Mouse (Mus musculus) lung, adult 2 months (tissue): ENCODE results near the gene Get4. TPM values are rescaled to one million over a fixed set of nuclear protein-coding genes. Genes with fewer than 3 reads are reported as not detected.
A peak's percentile ranks its signal among the peaks of the same experiment; 100 is the strongest.

Experiments
- DNase-seq: peaks from one replicate; pipeline ENCODE4 v3.0.0; 2022
- H3K4me1 ChIP-seq: fragments of 200-500 bp; 2 replicates; pipeline ENCODE4 v1.6.1; 2011; ENCODE audit warnings: low read length; ENCODE audit not compliant: control insufficient read depth, insufficient read depth
- H3K4me3 ChIP-seq: fragments of 200-500 bp; replicated peaks from 2 replicates; pipeline ENCODE3; 2011; ENCODE audit warnings: low read depth, mild to moderate bottlenecking, control low read depth, low read length; ENCODE audit errors: extremely low read depth
- CTCF ChIP-seq: fragments of 200-500 bp; IDR thresholded peaks from 2 replicates; pipeline ENCODE4 v1.5.1; 2011; ENCODE audit warnings: mild to moderate bottlenecking, low read length, control low read depth; ENCODE audit not compliant: insufficient read depth
- POLR2A ChIP-seq: fragments of 200-500 bp; IDR thresholded peaks from 2 replicates; pipeline ENCODE4 v1.6.1; 2011; ENCODE audit warnings: low read depth, mild to moderate bottlenecking, control low read depth, low read length, borderline replicate concordance; ENCODE audit errors: extremely low read depth
- WGBS: fragments of 180-500 bp; shearing (Covaris S2); methylation state at CpG from one replicate; pipeline ENCODE4 v1.1.7; 2018; 5-methylcytosine and 5-hydroxymethylcytosine counted together
- polyA plus RNA-seq: library from polyadenylated mRNA; depleted of rRNA; stranded (reverse); fragments of >200 nt; gene quantifications from 2 replicates; pipeline ENCODE4 v1.2.3, GENCODE M21; 2012

The Get4 gene
- polyA plus RNA-seq, 1 experiment, result 105 TPM

- DNase-seq, result no peak
- no peak for TF ChIP-seq CTCF
- TF ChIP-seq POLR2A, result no peak
- Histone ChIP-seq H3K4me3 (no peak overlapping the region), H3K4me1 (no peaks in the 10 kb centered on the region)
- 78% methylated on average over 3 of the region's 3 CpGs for WGBS
These were observed 20.0 kb upstream of the Get4 start for GRCm38 (mm10) chr5:139232083-139232482.

GRCm38 (mm10) chr5:139234423-139234822, 17.7 kb upstream of the Get4 start:
- H3K4me1 ChIP-seq, result no peaks in the 10 kb centered on the region
- WGBS, result 93% methylated on average over 4 of the region's 4 CpGs
- no peak for DNase-seq
- TF ChIP-seq CTCF, result no peak
- TF ChIP-seq POLR2A, result no peak
- H3K4me3 ChIP-seq, result no peak overlapping the region

- 89% methylated on average over 4 of the region's 4 CpGs for WGBS
- no peaks in the 10 kb centered on the region for H3K4me1 ChIP-seq
- DNase-seq, result no peak
- no peak overlapping the region for H3K4me3 ChIP-seq
- TF ChIP-seq POLR2A, result no peak
- TF ChIP-seq CTCF, result no peak
These were observed 14.7 kb upstream of the Get4 start for GRCm38 (mm10) chr5:139237436-139237835.

- DNase-seq, result no peak
- Histone ChIP-seq H3K4me3 (no peak overlapping the region), H3K4me1 (no peaks in the 10 kb centered on the region)
- WGBS, result 85% methylated on average over 15 of the region's 15 CpGs
- TF ChIP-seq POLR2A (no peak), CTCF (no peak)
These were observed 10.9 kb upstream of the Get4 start for GRCm38 (mm10) chr5:139241022-139241761.

GRCm38 (mm10) chr5:139243384-139243783, 8.7 kb upstream of the Get4 start:
- Histone ChIP-seq H3K4me1 (no peaks in the 10 kb centered on the region), H3K4me3 (no peak overlapping the region)
- no peak for DNase-seq
- WGBS, result 85% methylated on average over 1 of the region's 1 CpGs
- no peak for TF ChIP-seq CTCF
- TF ChIP-seq POLR2A, result no peak

GRCm38 (mm10) chr5:139247767-139248166, 4.4 kb upstream of the Get4 start:
- 82% methylated on average over 3 of the region's 3 CpGs for WGBS
- TF ChIP-seq CTCF, result no peak
- no peak for TF ChIP-seq POLR2A
- DNase-seq, result no peak
- H3K4me3 ChIP-seq, result no peak overlapping the region
- H3K4me1 ChIP-seq, result no peaks in the 10 kb centered on the region

GRCm38 (mm10) chr5:139248846-139249245, 3.3 kb upstream of the Get4 start:
- TF ChIP-seq POLR2A, result no peak
- TF ChIP-seq CTCF, result no peak
- WGBS, result 78% methylated on average over 3 of the region's 3 CpGs
- Histone ChIP-seq H3K4me1 (peaks cover 5% of the 10 kb centered on the region), H3K4me3 (no peak overlapping the region)
- no peak for DNase-seq

GRCm38 (mm10) chr5:139251279-139251678, 845 bp upstream of the Get4 start:
- 88% methylated on average over 7 of the region's 7 CpGs for WGBS
- peaks cover 14% of the 10 kb centered on the region for H3K4me1 ChIP-seq
- H3K4me3 ChIP-seq, result no peak overlapping the region
- DNase-seq, result no peak
- TF ChIP-seq CTCF (no peak), POLR2A (no peak)

GRCm38 (mm10) chr5:139251736-139252080, 416 bp upstream of the Get4 start:
- WGBS, result under 1% methylated on average over 8 of the region's 8 CpGs
- Histone ChIP-seq H3K4me3 (peak overlapping the region; percentile 70), H3K4me1 (peaks cover 17% of the 10 kb centered on the region)
- no peak for DNase-seq
- no peak for TF ChIP-seq POLR2A
- TF ChIP-seq CTCF, result no peak

- TF ChIP-seq POLR2A (no peak), CTCF (no peak)
- Histone ChIP-seq H3K4me3 (peak overlapping the region; percentile 95), H3K4me1 (peaks cover 24% of the 10 kb centered on the region)
- 0% methylated on average over 7 of the region's 7 CpGs for WGBS
- DNase-seq, result no peak
These were observed 754 bp downstream of the Get4 start for GRCm38 (mm10) chr5:139252910-139253245.
